Mouse (Mus musculus): Measurements from ENCODE around the gene Thbs1.

Gene Thbs1

GRCm38 (mm10) chr2:118114671-118115070 lies 3.0 kb downstream of the Thbs1 start:
- CTCF ChIA-PET, result no interaction called here

- CTCF ChIA-PET, result no interaction called here
These were observed 4.0 kb downstream of the Thbs1 start for GRCm38 (mm10) chr2:118115647-118116046.

DNA sequence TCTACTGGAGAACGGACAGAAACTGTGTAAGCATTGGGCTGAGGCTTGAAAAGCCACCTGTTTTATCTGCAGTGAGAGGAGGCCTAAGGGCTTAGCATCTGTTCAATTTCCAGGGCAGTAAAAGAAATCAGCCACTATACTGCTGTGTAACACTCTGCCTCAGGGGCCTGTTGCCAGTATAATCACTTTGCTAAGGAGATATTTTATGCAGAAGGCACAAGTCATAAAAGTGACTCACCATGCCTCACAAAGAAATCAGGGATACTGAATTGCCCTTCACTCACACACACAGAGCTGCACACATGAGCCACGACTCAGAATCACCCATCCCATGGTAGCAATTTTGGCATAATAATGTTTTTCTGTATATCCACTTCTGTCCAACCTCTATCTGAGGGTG lies 4.5 kb downstream of the Thbs1 start:
- CTCF ChIA-PET, result no interaction called here

GRCm38 (mm10) chr2:118116754-118117290 lies 5.1 kb downstream of the Thbs1 start:
- CTCF ChIA-PET, result no interaction called here

- CTCF ChIA-PET, result no interaction called here
These were observed 5.7 kb downstream of the Thbs1 start for GRCm38 (mm10) chr2:118117401-118117800.

GRCm38 (mm10) chr2:118118045-118118444 lies 6.4 kb downstream of the Thbs1 start:
- CTCF ChIA-PET, result no interaction called here

GRCm38 (mm10) chr2:118118515-118118914 lies 6.8 kb downstream of the Thbs1 start:
- CTCF ChIA-PET, result no interaction called here

GRCm38 (mm10) chr2:118119684-118120083 lies 8.0 kb downstream of the Thbs1 start:
- CTCF ChIA-PET, result no interaction called here

- CTCF ChIA-PET, result no interaction called here
These were observed 8.4 kb downstream of the Thbs1 start for GRCm38 (mm10) chr2:118120095-118120494.

DNA sequence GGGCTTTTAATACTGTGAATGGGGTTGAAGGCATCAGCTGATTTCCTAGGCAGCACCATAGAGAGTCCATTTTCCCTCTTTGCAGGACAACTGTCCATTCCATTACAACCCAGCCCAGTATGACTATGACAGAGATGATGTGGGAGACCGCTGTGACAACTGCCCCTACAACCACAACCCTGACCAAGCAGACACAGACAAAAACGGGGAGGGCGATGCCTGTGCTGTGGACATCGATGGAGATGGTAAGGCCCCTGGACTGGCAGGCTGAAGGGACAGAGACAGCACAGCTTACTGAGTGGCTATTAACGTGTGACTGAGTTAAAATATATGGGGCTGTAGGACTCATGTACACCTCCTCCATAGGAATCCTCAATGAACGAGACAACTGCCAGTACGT lies 9.1 kb downstream of the Thbs1 start:
- CTCF ChIA-PET, result no interaction called here

- CTCF ChIA-PET, result no interaction called here
These were observed 10.6 kb downstream of the Thbs1 start for GRCm38 (mm10) chr2:118122291-118122690.

DNA sequence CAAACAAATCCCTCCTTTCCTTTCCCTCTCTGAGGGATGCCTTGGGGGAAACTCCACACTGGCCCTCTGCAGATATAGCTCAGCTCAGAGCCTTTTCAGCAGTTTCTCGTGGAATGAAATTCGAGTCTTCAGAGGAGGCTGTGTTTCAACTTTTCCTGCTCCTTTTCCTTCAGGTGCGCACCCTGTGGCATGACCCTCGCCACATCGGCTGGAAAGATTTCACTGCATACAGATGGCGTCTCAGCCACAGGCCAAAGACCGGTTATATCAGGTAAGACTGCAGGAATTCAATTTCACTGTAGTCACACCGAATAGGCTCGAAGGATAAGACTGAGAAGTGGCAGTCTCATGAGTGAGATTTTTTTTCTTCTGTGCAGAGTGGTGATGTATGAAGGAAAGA lies 12.1 kb downstream of the Thbs1 start:
- CTCF ChIA-PET, result no interaction called here

- CTCF ChIA-PET, result no interaction called here
These were observed 12.8 kb downstream of the Thbs1 start for GRCm38 (mm10) chr2:118124437-118124836.

- CTCF ChIA-PET, result no interaction called here
These were observed 13.7 kb downstream of the Thbs1 start for GRCm38 (mm10) chr2:118125211-118125939.

DNA sequence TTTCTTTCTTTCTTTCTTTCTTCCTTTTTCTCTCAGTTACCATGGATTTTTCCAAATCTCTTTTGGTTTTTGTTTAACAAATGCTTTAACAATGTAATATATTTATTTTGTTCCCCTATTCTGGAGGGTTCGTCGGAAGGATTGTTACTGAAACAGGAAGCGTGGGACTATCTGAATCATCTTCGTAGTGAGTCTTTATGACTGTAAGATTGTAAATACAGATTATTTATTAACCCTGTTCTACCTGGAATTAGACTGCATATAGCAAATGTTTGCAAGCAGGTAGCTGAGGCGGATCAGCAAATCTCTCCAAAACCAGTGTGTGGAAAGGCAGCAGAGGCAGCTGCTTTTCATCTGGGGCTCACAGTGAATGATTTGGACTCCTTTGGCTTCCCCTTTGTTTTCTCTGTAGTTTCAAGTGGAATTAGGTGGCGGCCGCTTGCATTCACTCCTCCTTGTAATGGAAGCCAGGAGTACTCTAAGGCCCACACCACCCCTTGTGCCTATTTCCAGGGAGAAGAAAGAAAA lies 14.3 kb downstream of the Thbs1 start:
- CTCF ChIA-PET, result no interaction called here

GRCm38 (mm10) chr2:118127516-118128288 lies 16.0 kb downstream of the Thbs1 start:
- CTCF ChIA-PET, result interaction anchor here (0.6 kb wide), 1 partner anchor 698 kb away, joined by 4 read pairs; no protein-coding TSS in a partner anchor

GRCm38 (mm10) chr2:118128313-118128712 lies 16.6 kb downstream of the Thbs1 start:
- CTCF ChIA-PET, result interaction anchor here (0.5 kb wide), 1 partner anchor 16 kb away, joined by 3 read pairs; no protein-coding TSS in a partner anchor

GRCm38 (mm10) chr2:118137071-118137470 lies 25.4 kb downstream of the Thbs1 start:
- CTCF ChIA-PET, result no interaction called here

DNA sequence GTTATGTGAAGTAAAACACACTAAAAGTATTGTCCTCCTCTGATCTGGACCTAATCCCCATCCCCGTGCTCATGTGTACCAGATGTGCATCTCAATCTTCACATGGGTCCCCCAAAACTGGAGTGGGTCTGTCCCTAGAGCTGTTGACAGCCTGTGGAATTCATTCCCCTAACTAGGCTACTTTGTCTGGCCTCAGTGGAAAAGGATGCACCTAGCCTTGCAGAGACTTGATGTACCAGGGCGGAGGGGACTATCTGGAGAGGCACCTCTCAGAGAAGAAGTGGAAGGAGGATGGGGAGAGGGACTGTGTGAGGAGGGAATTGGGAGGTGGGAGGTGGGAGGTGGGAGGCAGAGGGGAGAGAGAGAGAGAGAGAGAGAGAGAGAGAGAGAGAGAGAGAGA lies 26.1 kb downstream of the Thbs1 start:
- CTCF ChIA-PET, result no interaction called here

- CTCF ChIA-PET, result no interaction called here
These were observed 27.6 kb downstream of the Thbs1 start for GRCm38 (mm10) chr2:118139261-118139660.

- CTCF ChIA-PET, result interaction anchor here (0.6 kb wide), 1 partner anchor 60 kb away, joined by 4 read pairs; no protein-coding TSS in a partner anchor
These were observed 30.0 kb downstream of the Thbs1 start for GRCm38 (mm10) chr2:118141651-118142050.

GRCm38 (mm10) chr2:118147749-118148148 lies 36.1 kb downstream of the Thbs1 start:
- CTCF ChIA-PET, result interaction anchor here (0.5 kb wide), 1 partner anchor 630 kb away, joined by 5 read pairs; no protein-coding TSS in a partner anchor
